Mouse (Mus musculus) cerebellum, adult 2 months (tissue): ENCODE data around the gene Gfpt2.

Experiments used
- CTCF ChIP-seq: fragments of 200-500 bp; IDR thresholded peaks from 2 replicates; pipeline ENCODE4 v1.5.1; 2011; ENCODE audit warnings: low read depth, mild to moderate bottlenecking, control low read depth, low read length, moderate library complexity, borderline replicate concordance; ENCODE audit not compliant: insufficient read depth
- POLR2A ChIP-seq: fragments of 200-500 bp; IDR thresholded peaks from 2 replicates; pipeline ENCODE4 v1.6.1; 2011; ENCODE audit warnings: low read length, control low read depth, borderline replicate concordance; ENCODE audit not compliant: insufficient read depth

DNA sequence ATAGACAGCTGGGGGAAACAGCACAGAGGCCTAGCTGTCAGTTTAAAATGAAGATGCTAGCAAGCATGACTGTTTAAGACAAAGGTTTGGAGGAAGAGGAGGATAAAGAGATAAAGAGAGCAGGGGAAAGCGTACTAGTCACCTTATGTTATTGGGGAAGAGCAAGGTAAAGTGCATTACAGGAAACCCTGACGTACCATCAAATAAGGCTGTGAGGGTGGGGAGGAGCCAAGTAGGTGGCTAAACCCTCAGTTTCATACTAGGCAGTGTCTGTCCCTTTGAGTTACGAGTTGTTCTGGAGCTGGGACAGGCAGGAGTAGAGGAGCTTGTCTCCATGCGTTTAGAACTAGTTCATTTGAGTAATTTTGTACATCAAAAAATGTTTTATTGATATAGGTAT is 67.2 kb downstream of the Gfpt2 start:
- no peak for TF ChIP-seq CTCF
- TF ChIP-seq POLR2A: no peak
